Mouse (Mus musculus): ENCODE results near the gene Ccs.
"Not testable (repeated sequence)": the region's sequence is repeated elsewhere in the genome, so short reads cannot be mapped to it uniquely, and the experiment has no call there.

Gene Ccs

DNA sequence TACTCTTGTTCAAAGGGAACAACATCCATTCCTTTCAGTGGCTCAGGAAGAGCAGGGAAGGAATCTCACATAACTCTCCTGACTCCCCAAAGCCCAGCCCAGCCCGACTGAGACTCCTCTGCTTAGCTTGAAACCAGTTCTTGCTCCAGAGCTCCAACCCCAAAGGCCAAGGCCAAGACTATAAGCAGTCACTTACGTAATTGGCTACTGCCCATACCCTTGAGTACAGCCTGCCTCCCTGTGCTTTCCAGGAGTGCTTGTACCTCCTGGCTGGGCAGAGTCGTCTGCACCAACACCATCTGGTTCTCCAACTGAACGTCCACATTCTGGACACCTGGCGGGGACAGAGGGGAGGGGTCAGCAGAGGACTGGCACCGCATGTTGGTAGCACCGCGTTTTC, 5.2 kb downstream of the Ccs start:
- DNase-seq = no peak

DNA sequence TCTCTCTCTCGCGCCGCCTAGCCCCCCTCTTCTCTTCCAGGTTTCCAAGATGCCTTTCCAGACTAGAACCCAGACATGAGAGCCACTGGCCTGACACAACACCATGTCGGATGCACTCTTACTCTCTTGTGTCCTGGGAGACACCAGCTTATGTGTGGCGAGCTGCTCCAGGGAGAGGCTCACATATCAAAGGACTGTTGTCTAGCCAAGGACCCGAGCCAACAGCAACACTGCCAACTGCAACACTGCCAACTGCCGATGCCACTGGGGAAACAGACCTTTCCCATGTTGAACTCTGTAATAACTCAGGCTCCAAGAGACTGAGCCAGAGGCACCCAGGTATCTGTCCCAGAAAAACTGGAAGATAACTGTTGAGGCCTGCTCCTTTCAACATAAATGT, 10.0 kb downstream of the Ccs start:
- DNase-seq = peak; percentile 66 to 76

DNA sequence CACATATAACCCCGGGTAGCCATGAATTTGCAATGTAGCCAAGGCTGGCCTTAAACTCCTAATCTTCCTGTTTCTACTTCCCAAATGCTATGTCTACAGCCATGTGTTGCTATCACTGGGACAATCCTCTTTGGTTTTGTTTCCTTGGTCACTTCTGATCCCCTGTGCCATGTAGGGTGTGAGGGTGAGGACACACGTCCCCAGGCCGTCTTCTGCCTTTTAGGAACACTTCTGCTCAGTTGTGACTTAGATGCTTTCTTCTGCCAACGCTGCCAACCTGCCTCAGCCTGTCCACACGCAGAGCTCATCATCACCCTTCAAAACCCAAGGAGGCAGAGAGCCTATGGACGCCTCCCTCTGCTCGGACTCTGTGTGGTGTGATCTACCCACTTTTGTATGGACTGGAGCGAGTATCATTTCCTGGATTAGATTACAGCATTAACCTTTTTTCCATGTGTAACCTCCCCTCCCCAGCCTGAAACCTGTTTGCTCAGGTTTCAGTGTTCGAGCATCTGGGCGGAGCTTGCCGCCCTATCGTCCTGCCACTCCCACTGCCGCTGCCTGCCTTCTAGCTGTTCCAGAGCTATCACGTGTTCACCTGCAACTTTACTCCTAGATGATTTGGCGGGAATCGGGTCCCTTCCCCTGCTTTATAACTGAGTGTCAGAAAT, 10.6 kb downstream of the Ccs start:
- peak; percentile 73 to 79 for DNase-seq

DNA sequence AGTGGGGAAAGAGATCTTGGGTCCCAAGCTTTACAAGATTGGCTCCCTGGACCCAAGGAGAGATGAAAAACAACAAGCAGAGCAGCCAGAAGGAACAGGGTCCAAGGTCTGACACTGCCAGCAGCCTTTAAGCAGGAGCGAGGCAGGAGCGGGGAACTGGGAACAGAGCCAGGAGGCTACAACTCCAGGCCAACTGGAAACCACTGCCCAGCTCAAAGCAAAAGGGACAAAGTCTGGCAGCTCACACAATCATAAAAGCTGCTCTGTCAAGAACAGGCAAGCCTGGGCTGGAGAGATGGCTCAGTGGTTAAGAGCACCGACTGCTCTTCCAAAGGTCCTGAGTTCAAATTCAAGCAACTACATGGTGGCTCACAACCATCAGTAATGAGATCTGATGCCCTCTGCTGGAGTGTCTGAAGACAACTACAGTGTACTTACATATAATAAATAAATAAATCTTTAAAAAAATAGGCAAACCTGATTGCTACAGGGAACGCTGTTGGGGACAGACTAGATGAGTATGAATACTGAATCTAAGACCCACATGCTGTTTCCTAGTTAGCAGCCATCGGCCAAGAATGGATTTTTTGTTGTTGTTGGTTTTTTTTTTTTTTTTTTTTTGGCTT, 18.3 kb downstream of the Ccs start:
- peak; percentile 93 to 97 for DNase-seq

DNA sequence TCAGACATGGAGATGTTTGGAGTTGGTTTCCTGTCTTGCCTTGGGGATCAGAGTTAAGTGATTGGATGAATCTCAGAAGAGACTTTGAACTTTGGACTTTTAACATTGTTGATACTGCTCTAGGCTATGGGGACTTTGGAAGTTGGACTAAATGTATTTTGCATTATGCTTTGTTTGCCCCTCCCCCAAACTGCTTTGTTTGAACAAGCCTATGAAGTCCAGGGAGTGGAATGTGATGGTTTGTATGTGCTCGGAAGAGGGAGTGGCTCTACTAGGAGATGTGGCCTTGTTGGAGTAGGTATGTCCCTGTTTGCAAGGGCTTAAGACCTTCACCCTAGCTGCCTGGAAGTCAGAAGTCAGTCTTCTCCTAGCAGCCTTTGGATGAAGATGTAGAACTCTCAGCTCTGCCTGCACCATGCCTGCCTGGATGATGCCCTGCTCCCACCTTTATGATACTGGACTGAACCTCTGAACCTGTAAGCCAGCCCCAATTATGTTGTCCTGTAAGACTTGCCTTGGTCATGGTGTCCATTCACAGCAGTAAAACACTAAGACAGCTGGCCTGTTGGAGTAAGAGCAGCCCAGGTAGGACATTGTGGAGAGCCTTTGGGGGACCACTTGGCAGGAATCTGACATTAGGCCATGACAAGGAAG, 21.8 kb downstream of the Ccs start:
- DNase-seq = no peak

DNA sequence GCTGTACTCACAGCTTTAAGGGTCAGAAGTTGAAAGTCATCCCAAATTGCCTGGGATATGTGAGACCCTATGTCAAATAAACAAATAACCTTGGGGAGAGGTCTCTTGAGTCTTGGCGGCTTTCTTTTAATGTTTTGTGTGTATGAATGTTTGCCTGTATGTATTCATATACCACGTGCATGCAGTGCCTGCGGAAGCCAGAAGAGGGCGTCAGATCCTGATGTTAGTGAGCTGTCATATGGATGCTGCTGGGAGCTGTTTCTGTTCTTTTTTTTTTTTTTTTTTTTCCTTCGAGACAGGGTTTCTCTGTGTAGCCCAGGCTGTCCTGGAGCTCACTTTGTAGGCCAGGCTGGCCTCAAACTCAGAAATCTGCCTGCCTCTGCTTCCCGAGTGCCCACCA, 26.1 kb downstream of the Ccs start:
- peak in 1 of 2 experiments; percentile 67 for DNase-seq

DNA sequence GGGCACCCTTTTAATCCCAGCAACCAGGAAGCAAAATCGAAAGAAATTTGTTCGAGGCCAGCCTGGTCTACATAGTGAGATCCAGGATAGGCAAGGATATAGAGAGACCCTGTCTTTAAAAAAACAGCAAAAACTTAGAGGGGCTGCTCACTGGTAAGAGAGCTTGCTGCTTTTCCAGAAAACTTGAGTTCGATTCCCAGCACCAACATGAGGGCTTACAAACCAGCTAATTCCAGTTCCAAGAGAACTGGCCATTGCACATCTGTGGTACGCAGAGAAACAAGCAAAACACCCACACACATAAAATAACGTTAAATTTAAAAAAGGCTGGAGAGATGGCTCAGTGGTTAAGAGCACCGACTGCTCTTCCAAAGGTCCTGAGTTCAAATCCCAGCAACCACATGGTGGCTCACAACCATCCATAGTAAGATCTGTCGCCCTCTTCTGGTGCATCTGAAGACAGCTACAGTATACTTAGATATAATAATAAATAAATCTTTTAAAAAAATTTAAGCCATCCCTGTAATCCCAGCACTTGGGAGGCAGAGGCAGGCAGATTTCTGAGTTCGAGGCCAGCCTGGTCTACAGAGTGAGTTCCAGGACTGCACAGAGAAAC, 26.7 kb downstream of the Ccs start:
- not testable (repeated sequence) for DNase-seq

DNA sequence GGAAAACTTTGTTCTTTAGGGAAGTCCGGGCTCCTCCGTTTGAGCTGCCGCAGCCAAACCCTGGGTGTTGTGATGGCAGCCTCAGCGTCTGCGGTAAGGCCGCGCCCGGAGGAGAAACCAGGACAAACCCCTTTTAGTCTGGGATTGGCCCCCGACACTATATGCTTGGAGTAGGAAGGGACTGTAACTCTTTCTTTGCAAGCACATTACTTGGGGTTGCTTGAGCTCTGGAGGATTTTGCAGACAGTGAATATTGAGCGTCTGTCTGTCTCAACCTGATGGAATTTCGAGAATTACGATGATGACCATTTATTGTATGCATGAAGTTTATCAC, 27.3 kb downstream of the Ccs start:
- DNase-seq = no peak

DNA sequence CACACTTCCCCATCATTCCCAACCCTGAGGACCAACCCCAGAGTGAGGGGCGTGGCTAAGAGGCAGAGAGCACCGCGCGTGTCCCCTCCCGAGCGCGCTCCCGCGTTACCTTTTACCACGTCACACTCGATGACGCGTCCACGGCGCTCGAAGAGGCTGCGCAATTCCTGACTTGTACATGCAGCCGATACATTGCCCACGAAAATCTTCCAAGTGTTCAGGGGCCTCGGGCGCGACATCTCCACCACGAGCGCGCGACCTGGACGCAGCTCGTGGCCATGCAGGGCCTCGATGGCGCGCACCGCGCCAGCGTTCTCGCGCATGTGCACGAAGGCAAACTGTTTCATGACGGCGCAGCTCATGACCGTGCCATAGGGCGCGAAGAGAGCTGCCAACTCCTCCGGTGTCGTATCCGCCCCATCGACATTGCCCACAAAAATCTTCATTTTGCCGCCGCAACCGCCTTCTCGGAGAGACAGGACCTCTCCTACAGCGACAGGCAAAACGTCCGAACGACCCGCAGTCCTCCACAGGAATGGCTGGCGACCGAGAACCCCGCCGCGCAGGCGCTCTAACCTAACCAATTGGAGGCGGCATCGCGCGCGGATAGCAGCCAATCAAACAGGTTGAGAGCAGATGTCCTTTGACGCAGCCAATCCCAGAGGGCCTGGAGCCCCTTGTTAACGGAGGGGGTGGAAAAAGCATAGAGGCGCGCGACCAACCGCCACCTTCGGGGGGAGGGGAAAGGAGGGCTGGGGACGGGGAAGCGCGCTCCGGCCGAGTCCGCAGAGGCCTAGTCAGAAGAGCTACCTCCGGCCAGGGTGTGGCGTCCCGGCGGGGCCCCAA, 27.8 kb downstream of the Ccs start, which contains the start of the genes Gm21992 and Rbm14:
Gm21992 (minus strand) TSS at position 550 of the 846 bp plus-strand sequence.
Rbm14 (minus strand) TSS at position 572 of the 846 bp plus-strand sequence.
- peak; percentile 97 to 99 for DNase-seq

DNA sequence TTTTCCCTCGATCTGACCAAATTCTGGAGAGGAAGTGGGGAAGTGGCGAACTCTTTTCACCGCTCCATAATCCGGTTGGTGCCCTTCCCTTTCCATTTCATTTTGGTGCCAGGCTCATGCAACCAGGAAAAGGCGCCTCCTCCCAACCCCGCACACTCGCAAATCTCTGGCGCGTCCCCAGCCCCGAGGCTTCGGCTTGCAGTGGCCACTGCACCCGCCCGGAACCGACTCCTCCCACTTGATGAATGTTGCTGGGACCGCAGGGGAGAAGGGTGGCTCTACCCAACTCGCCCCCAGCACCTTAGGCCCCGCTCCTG, 28.4 kb downstream of the Ccs start:
- DNase-seq = no peak

DNA sequence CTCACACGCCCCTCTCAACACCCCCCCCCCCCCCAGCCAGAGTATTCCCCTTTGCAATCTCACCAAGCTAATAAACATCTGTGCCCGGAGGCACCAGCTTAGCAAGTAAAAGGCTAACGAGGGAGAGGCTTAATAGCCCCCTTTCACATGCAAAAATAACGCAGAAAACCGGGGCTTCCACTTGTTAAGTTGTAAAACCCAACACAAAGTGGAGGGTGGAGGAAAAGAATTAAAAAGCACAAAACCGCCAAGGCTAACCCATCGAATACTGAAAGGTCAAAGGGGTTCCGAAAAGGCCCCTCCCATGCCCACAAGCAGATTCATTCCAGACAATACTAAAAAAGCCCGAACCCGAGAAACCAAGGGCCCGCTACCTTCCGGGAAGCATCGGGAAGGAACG, 28.8 kb downstream of the Ccs start:
- no peak for DNase-seq

DNA sequence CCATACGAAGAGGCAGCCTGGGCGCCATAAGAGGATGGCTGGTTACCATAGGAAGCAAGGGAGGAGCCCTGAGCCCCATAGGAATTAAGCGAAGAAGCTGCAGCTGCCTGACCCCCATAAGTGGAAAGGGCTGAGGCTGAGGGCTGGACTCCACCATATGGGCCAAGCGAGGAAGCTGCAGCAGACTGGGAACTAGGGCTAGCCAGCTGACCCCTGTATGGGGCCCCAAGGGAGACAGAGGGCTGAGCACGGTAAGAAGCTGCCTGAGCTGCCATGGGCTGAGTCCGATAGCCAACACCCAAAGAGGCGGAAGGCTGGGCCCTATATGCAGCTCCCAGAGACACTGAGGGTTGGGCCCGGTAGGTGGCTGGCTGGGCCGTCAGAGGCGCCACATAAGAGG, 35.8 kb downstream of the Ccs start:
- DNase-seq = no peak

DNA sequence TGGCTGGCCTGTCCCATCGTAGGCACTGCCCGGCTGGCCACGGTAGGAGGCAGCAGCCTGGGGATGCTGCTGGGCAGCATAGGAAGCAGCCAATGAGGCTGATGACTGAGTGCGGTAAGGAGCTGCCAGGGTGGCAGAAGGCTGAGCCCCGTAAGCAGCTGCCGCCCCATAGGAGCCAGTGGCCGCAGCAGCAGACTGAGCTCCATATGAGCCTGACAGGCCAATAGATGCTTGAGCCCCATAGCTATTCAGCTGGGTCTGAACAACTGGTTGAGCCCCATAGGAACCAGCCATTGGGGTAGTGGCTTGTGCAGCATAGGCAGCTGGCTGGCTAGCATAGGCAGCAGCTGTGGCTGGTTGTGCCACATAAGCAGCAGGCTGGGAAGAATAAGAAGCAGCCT, 36.4 kb downstream of the Ccs start:
- no peak for DNase-seq

DNA sequence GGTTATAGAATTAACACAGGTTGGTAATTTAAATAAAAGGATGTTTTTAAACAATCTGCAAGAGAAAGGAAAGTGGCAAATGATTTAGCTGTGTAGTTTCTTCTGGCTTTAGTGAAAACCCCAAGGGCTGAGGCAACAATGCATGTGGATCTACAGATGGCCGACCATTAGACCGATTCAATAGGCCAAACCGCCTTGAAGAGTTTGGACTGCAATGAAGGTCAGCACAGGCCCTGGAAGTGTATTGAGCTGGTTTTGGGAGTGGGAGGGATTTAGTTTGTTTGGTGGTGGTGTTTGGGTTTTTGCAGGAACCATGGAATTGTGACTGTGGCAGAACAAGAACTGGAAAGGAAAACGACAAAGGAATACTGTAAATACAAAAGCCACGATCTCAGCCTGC, 40.0 kb downstream of the Ccs start:
- DNase-seq = no peak

DNA sequence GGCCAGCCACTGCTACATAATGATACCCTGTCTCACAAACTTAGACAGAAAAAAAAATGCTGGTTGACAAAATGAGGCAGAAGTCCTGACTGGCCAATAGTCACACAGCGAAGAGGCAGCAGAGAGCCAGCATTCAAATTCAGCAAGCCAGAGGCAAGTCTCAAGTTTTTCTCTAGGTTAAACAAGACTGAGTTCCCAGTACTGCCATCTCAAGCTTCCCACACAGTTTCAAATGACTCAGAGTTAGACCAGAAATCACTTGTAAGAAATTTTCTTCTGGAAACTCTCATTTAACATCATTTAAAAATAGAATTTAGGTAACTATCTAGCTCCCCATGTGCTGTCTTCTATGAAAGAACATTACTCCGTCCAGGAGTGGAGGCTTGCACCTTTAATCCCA, 41.3 kb downstream of the Ccs start:
- no peak for DNase-seq

DNA sequence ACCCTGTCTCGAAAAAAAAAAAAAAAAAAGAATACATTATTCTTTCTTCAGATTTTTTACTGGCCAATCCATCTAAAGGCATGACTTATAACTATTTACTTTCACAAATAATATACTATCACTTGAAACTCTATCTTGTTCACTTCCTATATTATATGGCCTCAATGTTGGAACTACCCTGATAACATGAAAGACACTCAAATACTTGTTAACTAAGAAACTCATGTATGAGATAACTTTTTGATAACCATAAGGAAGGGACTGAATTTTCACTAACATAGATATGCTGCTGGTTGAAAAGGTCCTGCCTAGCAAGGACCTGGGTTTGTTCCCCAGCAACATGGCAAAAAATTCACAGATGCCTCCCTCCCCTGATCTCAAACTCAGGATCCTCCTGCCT, 43.2 kb downstream of the Ccs start:
- DNase-seq = no peak

DNA sequence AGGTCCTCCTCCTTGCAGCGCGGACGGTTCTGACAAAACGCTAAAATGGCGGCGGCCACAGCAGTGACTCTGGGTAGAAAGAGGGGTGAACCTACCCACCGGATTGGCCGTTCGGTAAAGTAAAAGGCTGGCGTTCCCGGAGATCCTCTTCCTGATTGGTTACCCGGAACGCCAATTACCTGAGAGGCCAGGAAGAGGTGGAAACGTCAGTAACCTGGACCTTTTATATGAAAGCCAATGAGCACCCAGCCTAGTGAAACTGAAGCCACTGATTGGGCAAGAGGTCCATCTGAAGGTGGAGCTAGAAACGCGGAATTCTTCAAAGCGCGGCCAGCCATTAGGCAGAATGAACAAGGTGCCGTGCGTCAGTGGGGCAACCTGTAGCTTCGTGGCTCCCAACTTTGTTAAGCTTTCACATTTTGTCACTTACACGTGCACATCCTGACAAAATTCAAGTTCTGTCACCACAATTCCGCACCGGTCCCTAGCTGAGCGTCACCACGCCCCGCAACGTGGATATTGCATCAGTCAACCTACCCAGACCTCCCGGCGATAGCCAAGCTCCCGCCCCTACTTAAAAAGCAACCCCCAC, 45.2 kb downstream of the Ccs start, which contains the start of gene Rbm4:
Rbm4 (minus strand) TSS at position 71 of the 592 bp plus-strand sequence.
- DNase-seq = peak; percentile 98 to 100

DNA sequence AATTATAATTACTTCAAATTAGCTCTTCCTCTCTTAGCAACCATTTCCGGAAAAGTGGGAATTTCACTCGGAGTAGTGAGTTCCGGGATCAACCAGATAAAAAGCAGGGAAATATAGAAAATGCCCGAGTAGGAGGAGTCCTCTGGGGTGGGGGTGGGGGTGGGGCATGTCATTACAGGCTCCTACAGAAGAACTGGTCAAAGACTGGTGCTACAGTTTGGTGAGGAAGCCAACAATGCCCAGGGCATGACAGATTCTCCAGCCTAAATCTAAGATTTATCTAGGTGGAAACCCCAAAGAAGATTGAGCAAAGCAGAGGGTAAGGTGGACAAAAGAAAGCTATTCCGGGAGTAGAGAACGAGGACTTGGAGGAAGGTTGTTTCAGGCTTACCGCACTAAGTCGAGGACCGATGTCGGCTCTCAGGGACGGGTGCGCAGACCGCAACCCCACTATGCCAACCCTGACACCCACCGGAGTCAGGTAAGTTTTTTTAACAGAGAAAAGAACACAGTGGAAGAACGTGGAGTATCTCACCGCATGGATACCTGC, 45.8 kb downstream of the Ccs start:
- no peak for DNase-seq

DNA sequence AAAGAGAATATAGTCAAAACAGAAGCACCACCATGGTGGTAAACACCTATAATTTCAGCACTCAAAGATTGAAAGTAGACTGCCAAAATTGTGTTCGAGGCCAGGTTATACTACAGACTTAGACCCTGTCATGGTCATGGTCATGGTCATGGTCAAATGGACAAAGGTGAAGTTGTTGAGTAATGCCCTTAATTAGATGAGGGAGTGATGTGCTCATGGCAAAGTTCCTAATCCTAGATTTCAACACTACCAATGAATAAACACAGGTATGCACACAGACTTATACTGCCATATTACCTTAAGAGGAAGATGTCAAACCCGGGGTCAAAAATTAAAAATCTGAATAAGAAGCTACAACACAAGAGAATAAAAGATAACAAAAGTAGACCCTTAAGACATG, 52.8 kb downstream of the Ccs start:
- DNase-seq = peak in 1 of 2 experiments; percentile 26

DNA sequence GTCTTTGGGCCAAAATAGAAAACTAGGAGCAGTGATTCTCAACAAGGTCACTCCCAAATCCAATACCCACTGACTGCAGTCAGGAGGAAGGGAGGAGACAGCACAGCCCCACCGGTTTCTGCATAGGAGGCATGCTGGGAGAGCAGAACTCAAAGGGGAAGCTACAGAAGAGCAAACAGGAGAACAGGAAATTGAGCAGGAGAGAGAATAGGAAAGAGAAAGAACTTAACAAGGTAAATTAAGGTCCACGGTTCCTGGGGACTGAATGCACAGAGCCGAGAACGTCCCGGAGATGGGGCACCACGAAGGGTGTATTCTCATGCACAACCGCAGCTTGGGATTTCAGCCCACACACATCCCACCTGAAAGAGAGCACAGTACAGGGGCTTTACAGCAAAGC, 53.9 kb downstream of the Ccs start:
- no peak for DNase-seq

DNA sequence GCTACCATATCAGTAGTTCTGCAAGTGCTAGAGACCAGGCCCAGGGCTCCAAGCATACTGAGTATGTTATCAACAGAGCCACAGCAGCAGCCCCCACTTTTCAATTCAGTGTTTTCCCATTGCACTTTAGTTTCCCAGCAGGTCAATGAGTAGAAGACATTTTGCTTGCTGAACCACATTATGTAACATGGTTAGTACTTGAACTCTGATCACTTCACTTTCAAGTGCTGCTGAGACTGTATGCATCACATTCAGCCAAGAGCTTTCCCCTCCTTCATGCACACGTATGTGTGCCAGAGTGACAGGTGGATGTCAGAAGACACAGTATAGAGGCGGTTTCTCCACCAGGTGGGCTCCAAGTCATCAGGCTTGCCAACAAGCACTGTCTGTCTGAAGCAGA, 56.2 kb downstream of the Ccs start:
- peak in 1 of 2 experiments; percentile 30 for DNase-seq

Data from kidney, postnatal 36 days (tissue).